Comparison of ENCODE assay signal across 8 mouse cellular contexts in genomic region chrX:95969116-95969515, GRCm38 (mm10). TPM values are rescaled to one million over a fixed set of nuclear protein-coding genes. Genes with fewer than 3 reads are reported as not detected.
A peak's percentile ranks its signal among the peaks of the same experiment; 100 is the strongest.
DNase-seq lines count a peak whose midpoint lies in the region; ATAC-seq and TF ChIP-seq lines count a peak whose summit lies in the region.

No protein-coding gene starts in this region.

- no peak for TF ChIP-seq POLR2A in cerebellum, adult 2 months (IDR thresholded peaks at IDR 0.05; ENCODE audit: borderline replicate concordance, insufficient read depth, low read length)

- DNase-seq in cerebellum, adult 11 months, result peak; percentile 8
- DNase-seq in cerebellum, adult 2 months, result no peak
- no peak for DNase-seq in lung, adult 18-20 months
- DNase-seq in right cerebral cortex, postnatal 25 days, result no peak
- no peak for DNase-seq in kidney, postnatal 36 days

- H3K36me3 ChIP-seq in lung, embryonic 15.5 days, result no peaks in the 10 kb centered on the region
- H3K36me3 ChIP-seq in limb, embryonic 12.5 days, result no peaks in the 10 kb centered on the region
- H3K36me3 ChIP-seq in neural tube, embryonic 15.5 days, result no peaks in the 10 kb centered on the region

- H3K27ac ChIP-seq in cerebellum, adult 2 months (ENCODE audit: insufficient read depth, low read length), result no peak overlapping the region
- no peak overlapping the region for H3K27ac ChIP-seq in lung, embryonic 15.5 days
- no peak overlapping the region for H3K27ac ChIP-seq in limb, embryonic 12.5 days
- no peak overlapping the region for H3K27ac ChIP-seq in neural tube, embryonic 15.5 days (replicated peaks)

- H3K27me3 ChIP-seq in cerebellum, adult 2 months (ENCODE audit: control insufficient read depth, insufficient read depth, low read length), result no peaks in the 10 kb centered on the region
- no peaks in the 10 kb centered on the region for H3K27me3 ChIP-seq in lung, embryonic 15.5 days
- H3K27me3 ChIP-seq in limb, embryonic 12.5 days, result no peaks in the 10 kb centered on the region; the same call in 1 of the 2 replicates
- H3K27me3 ChIP-seq in neural tube, embryonic 15.5 days (replicated peaks), result no peaks in the 10 kb centered on the region

- H3K9me3 ChIP-seq in lung, embryonic 15.5 days, result no peaks in the 10 kb centered on the region
- H3K9me3 ChIP-seq in limb, embryonic 12.5 days, result no peaks in the 10 kb centered on the region
- no peaks in the 10 kb centered on the region for H3K9me3 ChIP-seq in neural tube, embryonic 15.5 days (replicated peaks)

- no peak for TF ChIP-seq CTCF in cerebellum, adult 2 months (IDR thresholded peaks at IDR 0.05; ENCODE audit: borderline replicate concordance, insufficient read depth, low read depth, low read length)

- no peak overlapping the region for H3K9ac ChIP-seq in lung, embryonic 15.5 days
- no peak overlapping the region for H3K9ac ChIP-seq in limb, embryonic 12.5 days (replicated peaks)
- H3K9ac ChIP-seq in neural tube, embryonic 15.5 days (replicated peaks), result no peak overlapping the region

- 0 out of 2 replicates have a peak, but pooled peaks have one; percentile 4 for ATAC-seq in lung, embryonic 15.5 days (ENCODE audit: borderline replicate concordance, extremely low read depth, low FRiP score, low TSS enrichment)
- ATAC-seq in limb, embryonic 12.5 days (ENCODE audit: insufficient number of reproducible peaks, insufficient read depth, low FRiP score, low TSS enrichment, low read depth), result no peak; the same call in 1 of the 2 replicates
- no peak for ATAC-seq in neural tube, embryonic 15.5 days (ENCODE audit: low FRiP score)

- H3K4me3 ChIP-seq in cerebellum, adult 2 months (replicated peaks; ENCODE audit: insufficient read depth, low read depth, low read length), result no peak overlapping the region
- H3K4me3 ChIP-seq in lung, embryonic 15.5 days, result no peak overlapping the region
- no peak overlapping the region for H3K4me3 ChIP-seq in limb, embryonic 12.5 days (replicated peaks)
- H3K4me3 ChIP-seq in neural tube, embryonic 15.5 days (replicated peaks), result no peak overlapping the region

- WGBS in cerebellum, adult 2 months, result 24% methylated on average over 6 of the region's 6 CpGs
- WGBS in lung, embryonic 15.5 days, result 44% methylated on average over 6 of the region's 6 CpGs
- 52% methylated on average over 6 of the region's 6 CpGs for WGBS in limb, embryonic 12.5 days
- WGBS in neural tube, embryonic 15.5 days, result 40% methylated on average over 6 of the region's 6 CpGs

- peak overlapping the region; percentile 70; the same call in 1 of the 2 replicates for H3K4me2 ChIP-seq in lung, embryonic 15.5 days
- H3K4me2 ChIP-seq in limb, embryonic 12.5 days, result peak overlapping the region; percentile 57; the same call in 1 of the 2 replicates
- peak overlapping the region; percentile 59 for H3K4me2 ChIP-seq in neural tube, embryonic 15.5 days

- H3K4me1 ChIP-seq in cerebellum, adult 2 months (ENCODE audit: control insufficient read depth, insufficient read depth, low read length), result no peaks in the 10 kb centered on the region
- no peaks in the 10 kb centered on the region for H3K4me1 ChIP-seq in lung, embryonic 15.5 days
- no peaks in the 10 kb centered on the region; the same call in 1 of the 2 replicates for H3K4me1 ChIP-seq in limb, embryonic 12.5 days (replicated peaks)
- H3K4me1 ChIP-seq in neural tube, embryonic 15.5 days, result no peaks in the 10 kb centered on the region

RNA-seq across cellular contexts. Expression of gene Las1l, which starts 12.4 kb away (rescaled TPM):
- 69.2 and 70.0 TPM in 2 replicates for polyA plus RNA-seq in cerebellum, adult 2 months (2012; rRNA removed)
- polyA plus RNA-seq in lung, embryonic 15.5 days (2015; fragmentation: Nextera tagmentation; extraction: Ambion mirVana), result 50.9 and 54.6 TPM in 2 replicates
- polyA plus RNA-seq in limb, embryonic 12.5 days (2016; fragmentation: Nextera tagmentation; extraction: Ambion mirVana), result 63.1 and 67.1 TPM in 2 replicates
- 108 and 120 TPM in 2 replicates for polyA plus RNA-seq in neural tube, embryonic 15.5 days (2015; fragmentation: Nextera tagmentation; extraction: Ambion mirVana)
